ENCODE assay signal across 13 mouse cellular contexts in the genomic region with DNA sequence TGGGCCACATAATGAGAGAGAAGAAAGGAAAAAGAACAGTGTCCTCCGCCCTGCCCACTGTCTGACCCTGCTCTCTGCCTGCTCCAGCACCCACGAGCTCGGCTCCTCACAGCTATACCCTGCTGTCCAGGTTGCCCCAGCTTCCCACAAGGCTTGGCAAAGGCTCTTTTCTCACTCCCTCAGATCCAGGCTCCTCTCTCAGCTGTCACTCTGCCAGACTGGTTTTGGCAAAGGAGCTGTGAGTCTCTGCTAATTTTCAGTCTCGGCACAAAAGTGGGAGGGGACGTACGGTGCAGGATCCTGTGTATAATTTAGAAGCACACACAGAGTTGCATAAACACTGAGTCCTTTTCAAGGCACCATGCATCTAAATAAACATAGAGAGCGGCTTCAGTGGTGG. TPM values are rescaled to one million over a fixed set of nuclear protein-coding genes. Genes with fewer than 3 reads are reported as not detected.
A peak's percentile ranks its signal among the peaks of the same experiment; 100 is the strongest.
DNase-seq lines count a peak whose midpoint lies in the region; ATAC-seq and TF ChIP-seq lines count a peak whose summit lies in the region.
"Had no signal": no experiment of that assay in that cellular context is flagged by ENCODE, and none has a peak within 500 bp of the region (broad histone marks: within the 10 kb centered on the region; RNA-seq: fewer than 3 reads in every experiment).

No protein-coding gene starts in this region.

- H3K36me3 ChIP-seq in hindbrain, postnatal 0 days (ENCODE audit: insufficient read depth, low read length): no peaks in the 10 kb centered on the region
- no peaks in the 10 kb centered on the region for H3K36me3 ChIP-seq in hindbrain, embryonic 11.5 days (ENCODE audit: control insufficient read depth, insufficient read depth, low read length)

- 0 out of 2 replicates have a peak overlapping the region, but pooled peaks have one; percentile 29 for H3K27ac ChIP-seq in hindbrain, postnatal 0 days
- H3K27ac ChIP-seq in hindbrain, embryonic 11.5 days (ENCODE audit: low read depth, low read length): no peak overlapping the region
- H3K27ac ChIP-seq in cortical plate, adult 2 months (ENCODE audit: insufficient read depth, low read length): 0 out of 2 replicates have a peak overlapping the region, but pooled peaks have one; percentile 14

- H3K9me3 ChIP-seq in hindbrain, postnatal 0 days (ENCODE audit: low read length): peaks cover 4% of the 10 kb centered on the region; the same call in 1 of the 2 replicates
- no peaks in the 10 kb centered on the region for H3K9me3 ChIP-seq in hindbrain, embryonic 11.5 days (ENCODE audit: control insufficient read depth, low read length)

- peak; percentile 80 for DNase-seq in hindbrain, postnatal 0 days (ENCODE audit: low spot score)
- DNase-seq in hindbrain, embryonic 11.5 days (ENCODE audit: low spot score): no peak
- DNase-seq in layer of hippocampus, adult 8-10 months (ENCODE audit: low spot score in 2 of 2): peak; percentile 81 to 89
- peak; percentile 94 for DNase-seq in right cerebral cortex, adult 18-20 months
- no peak for DNase-seq in adrenal gland, adult 18-20 months (ENCODE audit: low spot score in 2 of 2)
- DNase-seq in gastrocnemius, adult 8-10 months (ENCODE audit: low spot score in 2 of 2): no peak
- no peak for DNase-seq in thymus, postnatal 0 days (ENCODE audit: low spot score)
- DNase-seq: kidney, adult 11 months; liver, postnatal 0 days had no signal

- ATAC-seq in hindbrain, postnatal 0 days: peak; percentile 38; the same call in 1 of the 2 replicates
- ATAC-seq in hindbrain, embryonic 11.5 days (ENCODE audit: low FRiP score): no peak
- ATAC-seq: liver, postnatal 0 days had no signal

- H3K4me3 ChIP-seq in hindbrain, postnatal 0 days (ENCODE audit: low read length): no peak overlapping the region
- no peak overlapping the region for H3K4me3 ChIP-seq in hindbrain, embryonic 11.5 days (ENCODE audit: low read depth, low read length)
- H3K4me3 ChIP-seq in cortical plate, adult 2 months (ENCODE audit: insufficient read depth, low read length): no peak overlapping the region

- no peaks in the 10 kb centered on the region for H3K4me1 ChIP-seq in hindbrain, postnatal 0 days (ENCODE audit: insufficient read depth, low read length)
- H3K4me1 ChIP-seq in hindbrain, embryonic 11.5 days (replicated peaks; ENCODE audit: control insufficient read depth, insufficient read depth, low read length): no peaks in the 10 kb centered on the region
- 0 out of 2 replicates have a peak, but pooled peaks cover 2% of the 10 kb centered on the region for H3K4me1 ChIP-seq in cortical plate, adult 2 months (ENCODE audit: control insufficient read depth, insufficient read depth, low read length)

- no peak overlapping the region for H3K9ac ChIP-seq in hindbrain, postnatal 0 days (replicated peaks; ENCODE audit: low read length)
- H3K9ac ChIP-seq in hindbrain, embryonic 11.5 days (ENCODE audit: low read depth, low read length): no peak overlapping the region
- H3K9ac ChIP-seq: liver, postnatal 0 days had no signal

- TF ChIP-seq POLR2A in cortical plate, adult 2 months (IDR thresholded peaks at IDR 0.05; ENCODE audit: extremely low read depth, insufficient read depth, low read length): no peak

- TF ChIP-seq CTCF in hindbrain, postnatal 0 days (IDR thresholded peaks at IDR 0.05; ENCODE audit: low read depth): no peak
- TF ChIP-seq CTCF in cortical plate, adult 2 months (IDR thresholded peaks at IDR 0.05; ENCODE audit: extremely low read depth, insufficient read depth, low read length): no peak

- no peak overlapping the region for H3K4me2 ChIP-seq in hindbrain, postnatal 0 days (ENCODE audit: low read depth, low read length)
- no peak overlapping the region for H3K4me2 ChIP-seq in hindbrain, embryonic 11.5 days (replicated peaks; ENCODE audit: low read depth, low read length)

- WGBS in hindbrain, postnatal 0 days: 41% methylated on average over 7 of the region's 7 CpGs
- 89% methylated on average over 7 of the region's 7 CpGs for WGBS in hindbrain, embryonic 11.5 days

- H3K27me3 ChIP-seq in hindbrain, postnatal 0 days (ENCODE audit: insufficient read depth, low read length): no peaks in the 10 kb centered on the region
- no peaks in the 10 kb centered on the region for H3K27me3 ChIP-seq in hindbrain, embryonic 11.5 days (ENCODE audit: control insufficient read depth, insufficient read depth, low read length)

RNA-seq across cellular contexts. Expression of gene Pla2g5, which starts 21.9 kb away (rescaled TPM):
- total RNA-seq in hindbrain, postnatal 0 days (2014; rRNA removed): 0.94 TPM in 1 of 2 replicates, not detected in the other
- 1.1 and 1.9 TPM in 2 replicates for polyA plus RNA-seq in hindbrain, postnatal 0 days (2015; fragmentation: Nextera tagmentation; extraction: Ambion mirVana)
- polyA plus RNA-seq in hindbrain, embryonic 11.5 days (2014; fragmentation: Nextera tagmentation; extraction: Ambion mirVana): 0.39 TPM in 1 of 2 replicates, not detected in the other
- polyA plus RNA-seq in cortical plate, adult 2 months (2012; rRNA removed): 2.9 and 4.2 TPM in 2 replicates
- 1 to 10 TPM in 2 of 4 experiments, under 1 TPM in 2; 0.94 to 3.0 (median 1.6) TPM for total RNA-seq in layer of hippocampus, adult 8-10 months (2022)
- total RNA-seq in adrenal gland, adult 18-20 months (2021): 10 to 100 TPM; 10.7 to 22.4 TPM
- 1 to 10 TPM in 3 of 4 experiments, under 1 TPM in 1; 0.94 to 7.7 (median 3.9) TPM for total RNA-seq in gastrocnemius, adult 8-10 months (2022)
- 0.16 and 0.17 TPM in 2 replicates for polyA plus RNA-seq in thymus, postnatal 0 days (2015; fragmentation: Nextera tagmentation; extraction: Ambion mirVana)
- polyA plus RNA-seq: liver, postnatal 0 days; neural tube, embryonic 11.5 days had no signal

RNA-seq across cellular contexts. Expression of gene Gm13030, which starts 32.4 kb away (rescaled TPM):
- total RNA-seq in hindbrain, postnatal 0 days (2014; rRNA removed): not detected in 2 replicates
- polyA plus RNA-seq in hindbrain, postnatal 0 days (2015; fragmentation: Nextera tagmentation; extraction: Ambion mirVana): not detected in 2 replicates
- not detected in 2 replicates for polyA plus RNA-seq in hindbrain, embryonic 11.5 days (2014; fragmentation: Nextera tagmentation; extraction: Ambion mirVana)
- not detected in 2 replicates for polyA plus RNA-seq in cortical plate, adult 2 months (2012; rRNA removed)
- not detected for total RNA-seq in layer of hippocampus, adult 8-10 months (2022)
- not detected for total RNA-seq in adrenal gland, adult 18-20 months (2021)
- total RNA-seq in gastrocnemius, adult 8-10 months (2022): not detected
- not detected in 2 replicates for polyA plus RNA-seq in thymus, postnatal 0 days (2015; fragmentation: Nextera tagmentation; extraction: Ambion mirVana)
- total RNA-seq: ES-E14 had no signal
- polyA plus RNA-seq: gonadal fat pad, adult 2 months; liver, postnatal 0 days; neural tube, embryonic 11.5 days had no signal

RNA-seq across cellular contexts. Expression of gene Pla2g2e, which starts 36.4 kb away (rescaled TPM):
- not detected in 2 replicates for total RNA-seq in hindbrain, postnatal 0 days (2014; rRNA removed)
- polyA plus RNA-seq in hindbrain, postnatal 0 days (2015; fragmentation: Nextera tagmentation; extraction: Ambion mirVana): not detected in 2 replicates
- polyA plus RNA-seq in hindbrain, embryonic 11.5 days (2014; fragmentation: Nextera tagmentation; extraction: Ambion mirVana): not detected in 2 replicates
- polyA plus RNA-seq in cortical plate, adult 2 months (2012; rRNA removed): not detected in 2 replicates
- not detected for total RNA-seq in layer of hippocampus, adult 8-10 months (2022)
- 1 to 10 TPM; 1.6 to 3.1 TPM for total RNA-seq in adrenal gland, adult 18-20 months (2021)
- not detected for total RNA-seq in gastrocnemius, adult 8-10 months (2022)
- 1.1 and 1.2 TPM in 2 replicates for polyA plus RNA-seq in thymus, postnatal 0 days (2015; fragmentation: Nextera tagmentation; extraction: Ambion mirVana)
- polyA plus RNA-seq: liver, postnatal 0 days; neural tube, embryonic 11.5 days had no signal

Comparison
In these comparisons a context has a peak if more than half of its experiments do, and no peak if none do; other contexts are left out.
1. DNase-seq: peak in hindbrain, postnatal 0 days (single experiment), layer of hippocampus, adult 8-10 months (2 of 2) and right cerebral cortex, adult 18-20 months (single experiment); none in hindbrain, embryonic 11.5 days (single experiment), adrenal gland, adult 18-20 months (0 of 2), gastrocnemius, adult 8-10 months (0 of 2) and thymus, postnatal 0 days (single experiment).